Mouse (Mus musculus): ENCODE results near the gene Gpn2. TPM values are rescaled to one million over a fixed set of nuclear protein-coding genes. Genes with fewer than 3 reads are reported as not detected.

Gpn2 gene
- polyA plus RNA-seq, 1 experiment = 40.8 TPM

GRCm38 (mm10) chr4:133557041-133557717, 27.0 kb upstream of the Gpn2 start:
- TF ChIP-seq POLR2A (IDR thresholded peaks at IDR 0.05; ENCODE audit: borderline replicate concordance, extremely low read depth, low read depth, low read length) (no peak), CTCF (IDR thresholded peaks at IDR 0.05; ENCODE audit: insufficient read depth, low read length) (no peak)
- 27% methylated on average over 10 of the region's 10 CpGs for WGBS
- no peak overlapping the region for H3K4me3 ChIP-seq (replicated peaks; ENCODE audit: extremely low read depth, low read depth, low read length)
- H3K4me1 ChIP-seq (ENCODE audit: control insufficient read depth, insufficient read depth, low read length) = no peaks in the 10 kb centered on the region
- DNase-seq = no peak

GRCm38 (mm10) chr4:133559846-133560245, 24.3 kb upstream of the Gpn2 start:
- TF ChIP-seq POLR2A (IDR thresholded peaks at IDR 0.05; ENCODE audit: borderline replicate concordance, extremely low read depth, low read depth, low read length) = no peak
- no peak for TF ChIP-seq CTCF (IDR thresholded peaks at IDR 0.05; ENCODE audit: insufficient read depth, low read length)
- Histone ChIP-seq H3K4me3 (replicated peaks; ENCODE audit: extremely low read depth, low read depth, low read length) (no peak overlapping the region), H3K4me1 (ENCODE audit: control insufficient read depth, insufficient read depth, low read length) (no peaks in the 10 kb centered on the region)
- 70% methylated on average over 4 of the region's 4 CpGs for WGBS
- DNase-seq = no peak

GRCm38 (mm10) chr4:133561622-133562021, 22.5 kb upstream of the Gpn2 start:
- H3K4me3 ChIP-seq (replicated peaks; ENCODE audit: extremely low read depth, low read depth, low read length) = no peak overlapping the region
- 69% methylated on average over 4 of the region's 4 CpGs for WGBS
- TF ChIP-seq CTCF (IDR thresholded peaks at IDR 0.05; ENCODE audit: insufficient read depth, low read length) = no peak
- TF ChIP-seq POLR2A (IDR thresholded peaks at IDR 0.05; ENCODE audit: borderline replicate concordance, extremely low read depth, low read depth, low read length) = no peak
- no peak for DNase-seq
- H3K4me1 ChIP-seq (ENCODE audit: control insufficient read depth, insufficient read depth, low read length) = no peaks in the 10 kb centered on the region

- no peak for DNase-seq
- TF ChIP-seq POLR2A (IDR thresholded peaks at IDR 0.05; ENCODE audit: borderline replicate concordance, extremely low read depth, low read depth, low read length) = no peak
- Histone ChIP-seq H3K4me1 (ENCODE audit: control insufficient read depth, insufficient read depth, low read length) (no peaks in the 10 kb centered on the region), H3K4me3 (replicated peaks; ENCODE audit: extremely low read depth, low read depth, low read length) (no peak overlapping the region)
- 38% methylated on average over 11 of the region's 11 CpGs for WGBS
These were observed 21.0 kb upstream of the Gpn2 start for GRCm38 (mm10) chr4:133563123-133563571.

GRCm38 (mm10) chr4:133567251-133567650, 16.9 kb upstream of the Gpn2 start:
- TF ChIP-seq CTCF (IDR thresholded peaks at IDR 0.05; ENCODE audit: insufficient read depth, low read length) (no peak), POLR2A (IDR thresholded peaks at IDR 0.05; ENCODE audit: borderline replicate concordance, extremely low read depth, low read depth, low read length) (no peak)
- 29% methylated on average over 8 of the region's 8 CpGs for WGBS
- no peak for DNase-seq
- no peaks in the 10 kb centered on the region for H3K4me1 ChIP-seq (ENCODE audit: control insufficient read depth, insufficient read depth, low read length)
- no peak overlapping the region for H3K4me3 ChIP-seq (replicated peaks; ENCODE audit: extremely low read depth, low read depth, low read length)

GRCm38 (mm10) chr4:133569291-133570065, 14.7 kb upstream of the Gpn2 start:
- TF ChIP-seq CTCF (IDR thresholded peaks at IDR 0.05; ENCODE audit: insufficient read depth, low read length) (no peak), POLR2A (IDR thresholded peaks at IDR 0.05; ENCODE audit: borderline replicate concordance, extremely low read depth, low read depth, low read length) (no peak)
- Histone ChIP-seq H3K4me3 (replicated peaks; ENCODE audit: extremely low read depth, low read depth, low read length) (no peak overlapping the region), H3K4me1 (ENCODE audit: control insufficient read depth, insufficient read depth, low read length) (no peaks in the 10 kb centered on the region)
- DNase-seq = no peak
- WGBS = 76% methylated on average over 10 of the region's 10 CpGs

GRCm38 (mm10) chr4:133570066-133570466, 14.1 kb upstream of the Gpn2 start:
- TF ChIP-seq POLR2A (IDR thresholded peaks at IDR 0.05; ENCODE audit: borderline replicate concordance, extremely low read depth, low read depth, low read length) (no peak), CTCF (IDR thresholded peaks at IDR 0.05; ENCODE audit: insufficient read depth, low read length) (no peak)
- no peak overlapping the region for H3K4me3 ChIP-seq (replicated peaks; ENCODE audit: extremely low read depth, low read depth, low read length)
- no peak for DNase-seq
- 37% methylated on average over 10 of the region's 10 CpGs for WGBS
- H3K4me1 ChIP-seq (ENCODE audit: control insufficient read depth, insufficient read depth, low read length) = no peaks in the 10 kb centered on the region

- peak; percentile 90; the same call in 1 of the 2 replicates for TF ChIP-seq POLR2A (IDR thresholded peaks at IDR 0.05; ENCODE audit: borderline replicate concordance, extremely low read depth, low read depth, low read length)
- TF ChIP-seq CTCF (IDR thresholded peaks at IDR 0.05; ENCODE audit: insufficient read depth, low read length) = no peak
- 3% methylated on average over 44 of the region's 44 CpGs for WGBS
- Histone ChIP-seq H3K4me1 (ENCODE audit: control insufficient read depth, insufficient read depth, low read length) (no peaks in the 10 kb centered on the region), H3K4me3 (replicated peaks; ENCODE audit: extremely low read depth, low read depth, low read length) (peak within 1 kb of the TSS; percentile 80)
- DNase-seq = peak; percentile 92
These were observed 9.9 kb upstream of the Gpn2 start, which contains the start of gene Gpatch3 for GRCm38 (mm10) chr4:133574070-133574842. Gene Gpatch3 (plus strand): TSS chr4:133574745.

GRCm38 (mm10) chr4:133574843-133575202, 9.3 kb upstream of the Gpn2 start:
- TF ChIP-seq POLR2A (IDR thresholded peaks at IDR 0.05; ENCODE audit: borderline replicate concordance, extremely low read depth, low read depth, low read length) (no peak), CTCF (IDR thresholded peaks at IDR 0.05; ENCODE audit: insufficient read depth, low read length) (no peak)
- no peak for DNase-seq
- H3K4me3 ChIP-seq (replicated peaks; ENCODE audit: extremely low read depth, low read depth, low read length) = peak overlapping the region; percentile 80
- WGBS = under 1% methylated on average over 41 of the region's 41 CpGs
- H3K4me1 ChIP-seq (ENCODE audit: control insufficient read depth, insufficient read depth, low read length) = no peaks in the 10 kb centered on the region

Data from lung, adult 2 months (tissue).